Mouse (Mus musculus) midbrain, postnatal 0 days (tissue): ENCODE results near the gene Cish. TPM values are rescaled to one million over a fixed set of nuclear protein-coding genes. Genes with fewer than 3 reads are reported as not detected.

ENCODE experiments used
- ATAC-seq: fragments of 200-750 bp; cut with Nextera tagmentation; 2 replicates; pipeline ENCODE4 v1.8.0; 2017; ENCODE audit warnings: moderate number of reproducible peaks, mild to moderate bottlenecking, moderate TSS enrichment, moderate library complexity; ENCODE audit not compliant: low FRiP score
- DNase-seq: peaks from one replicate; pipeline ENCODE4 v3.0.0-alpha.2; 2015; ENCODE audit warnings: low spot score
- H3K27ac ChIP-seq: fragments of 300-500 bp; sonication (generic); 2 replicates; pipeline ENCODE4 v1.5.1; 2014; ENCODE audit warnings: low read depth, mild to moderate bottlenecking, low read length, mixed read lengths
- H3K27me3 ChIP-seq: fragments of 300-500 bp; sonication (generic); 2 replicates; pipeline ENCODE4 v1.6.1; 2014; ENCODE audit warnings: low read length, control low read depth, mixed read lengths; ENCODE audit not compliant: insufficient read depth
- H3K36me3 ChIP-seq: fragments of 300-500 bp; sonication (generic); 2 replicates; pipeline ENCODE4 v1.6.1; 2014; ENCODE audit warnings: low read length, control low read depth, mixed read lengths; ENCODE audit not compliant: insufficient read depth
- H3K4me1 ChIP-seq: fragments of 300-500 bp; sonication (generic); 2 replicates; pipeline ENCODE4 v1.6.1; 2014; ENCODE audit warnings: mild to moderate bottlenecking, control low read depth, antibody characterized with exemption, low read length, mixed read lengths; ENCODE audit not compliant: insufficient read depth
- H3K4me2 ChIP-seq: fragments of 300-500 bp; sonication (generic); 2 replicates; pipeline ENCODE4 v1.6.1; 2014; ENCODE audit warnings: low read depth, mild to moderate bottlenecking, low read length, mixed read lengths; ENCODE audit not compliant: poor library complexity, severe bottlenecking
- H3K4me3 ChIP-seq: fragments of 300-500 bp; sonication (generic); 2 replicates; pipeline ENCODE4 v1.5.1; 2014; ENCODE audit warnings: low read depth, mild to moderate bottlenecking, low read length, moderate library complexity
- H3K9ac ChIP-seq: fragments of 300-500 bp; sonication (generic); replicated peaks from 2 replicates; pipeline ENCODE4 v1.6.1; 2014; ENCODE audit warnings: mild to moderate bottlenecking, low read length, moderate library complexity, mixed read lengths; ENCODE audit not compliant: poor library complexity, severe bottlenecking
- H3K9me3 ChIP-seq: fragments of 300-500 bp; sonication (generic); 2 replicates; pipeline ENCODE4 v1.6.1; 2016; ENCODE audit warnings: low read length, control low read depth
- CTCF ChIP-seq: IDR thresholded peaks from 2 replicates; pipeline ENCODE4 v1.5.1; 2016; ENCODE audit warnings: antibody characterized with exemption, mild to moderate bottlenecking
- WGBS: fragments of 180-500 bp; shearing (Covaris S2); extraction: QIAGEN DNeasy Blood & Tissue Kit; methylation state at CpG from one replicate; pipeline ENCODE4 v1.1.7; 2014; 5-methylcytosine and 5-hydroxymethylcytosine counted together
- polyA plus RNA-seq: library from polyadenylated mRNA; unstranded; fragments of >200 nt; fragmentation: Nextera tagmentation; extraction: Ambion mirVana; gene quantifications from 2 replicates; pipeline ENCODE4 v1.2.1, GENCODE M21; 2015
- total RNA-seq: library from RNA; depleted of rRNA; stranded (reverse); fragments of >200 nt; gene quantifications from 2 replicates; pipeline ENCODE4 v1.2.3, GENCODE M21; 2014; rRNA removed

Gene Cish
- total RNA-seq (2.4 and 6.0 TPM in 2 replicates), polyA plus RNA-seq (6.5 and 6.7 TPM in 2 replicates)

GRCm38 (mm10) chr9:107296016-107296040, at the start of gene Cish:
Gene Cish, plus strand, starts transcription at chr9:107296026.
- no peak within 1 kb of the TSS for H3K27ac ChIP-seq
- no peak for TF ChIP-seq CTCF
- no peaks in the 10 kb centered on the region for H3K9me3 ChIP-seq
- DNase-seq (no peak), ATAC-seq (no peak)
- H3K9ac ChIP-seq = peak within 1 kb of the TSS; percentile 56
- peak within 1 kb of the TSS; percentile 88 for H3K4me2 ChIP-seq
- H3K4me3 ChIP-seq = peak within 1 kb of the TSS; percentile 70
- H3K36me3 ChIP-seq = peaks cover 7% of the 10 kb centered on the region
- peaks cover 4% of the 10 kb centered on the region for H3K4me1 ChIP-seq
- H3K27me3 ChIP-seq = 0 out of 2 replicates have a peak, but pooled peaks cover 10% of the 10 kb centered on the region

- TF ChIP-seq CTCF = peak; percentile 55
- H3K9me3 ChIP-seq = no peaks in the 10 kb centered on the region
- H3K9ac ChIP-seq = no peak overlapping the region
- ATAC-seq = no peak
- no peak for DNase-seq
- H3K27ac ChIP-seq = no peak overlapping the region
- no peaks in the 10 kb centered on the region for H3K4me1 ChIP-seq
- H3K36me3 ChIP-seq = no peaks in the 10 kb centered on the region
- no peak overlapping the region for H3K4me2 ChIP-seq
- no peaks in the 10 kb centered on the region for H3K27me3 ChIP-seq
- H3K4me3 ChIP-seq = no peak overlapping the region
- 69% methylated on average over 4 of the region's 4 CpGs for WGBS
Measured at GRCm38 (mm10) chr9:107246170-107246569, 49.7 kb upstream of the Cish start.

- DNase-seq (peak; percentile 55), ATAC-seq (no peak)
- WGBS = 73% methylated on average over 6 of the region's 6 CpGs
- Histone ChIP-seq H3K4me1 (peaks cover 2% of the 10 kb centered on the region; the same call in 1 of the 2 replicates), H3K36me3 (no peaks in the 10 kb centered on the region), H3K4me3 (no peak overlapping the region), H3K9me3 (no peaks in the 10 kb centered on the region), H3K27ac (no peak overlapping the region), H3K4me2 (no peak overlapping the region), H3K9ac (no peak overlapping the region), H3K27me3 (no peaks in the 10 kb centered on the region)
- TF ChIP-seq CTCF = no peak
Measured at GRCm38 (mm10) chr9:107249154-107249553, 46.7 kb upstream of the Cish start.

GRCm38 (mm10) chr9:107250416-107251337, 45.1 kb upstream of the Cish start:
- Histone ChIP-seq H3K4me3 (no peak overlapping the region), H3K27ac (no peak overlapping the region), H3K27me3 (no peaks in the 10 kb centered on the region), H3K4me2 (no peak overlapping the region), H3K9ac (no peak overlapping the region), H3K36me3 (no peaks in the 10 kb centered on the region), H3K4me1 (peaks cover 11% of the 10 kb centered on the region; the same call in 1 of the 2 replicates), H3K9me3 (no peaks in the 10 kb centered on the region)
- DNase-seq (no peak), ATAC-seq (no peak)
- no peak for TF ChIP-seq CTCF
- WGBS = 83% methylated on average over 14 of the region's 14 CpGs

- no peak overlapping the region for H3K4me3 ChIP-seq
- no peak for TF ChIP-seq CTCF
- H3K4me1 ChIP-seq = peaks cover 13% of the 10 kb centered on the region; the same call in 1 of the 2 replicates
- DNase-seq (peak; percentile 80), ATAC-seq (peak; percentile 71; the same call in 1 of the 2 replicates)
- no peak overlapping the region for H3K4me2 ChIP-seq
- WGBS = 12% methylated on average over 5 of the region's 5 CpGs
- no peaks in the 10 kb centered on the region for H3K27me3 ChIP-seq
- H3K9me3 ChIP-seq = no peaks in the 10 kb centered on the region
- peak overlapping the region; percentile 65 for H3K27ac ChIP-seq
- no peaks in the 10 kb centered on the region for H3K36me3 ChIP-seq
- no peak overlapping the region for H3K9ac ChIP-seq
Measured at GRCm38 (mm10) chr9:107252164-107252563, 43.7 kb upstream of the Cish start.

GRCm38 (mm10) chr9:107254476-107254875, 41.4 kb upstream of the Cish start:
- Histone ChIP-seq H3K9me3 (no peaks in the 10 kb centered on the region), H3K4me1 (peaks cover 13% of the 10 kb centered on the region; the same call in 1 of the 2 replicates), H3K36me3 (no peaks in the 10 kb centered on the region), H3K27ac (peak overlapping the region; percentile 55; the same call in 1 of the 2 replicates), H3K9ac (no peak overlapping the region), H3K27me3 (no peaks in the 10 kb centered on the region), H3K4me3 (no peak overlapping the region), H3K4me2 (peak overlapping the region; percentile 21; the same call in 1 of the 2 replicates)
- ATAC-seq = peak; percentile 78
- no peak for TF ChIP-seq CTCF
- DNase-seq = peak; percentile 83
- 54% methylated on average over 12 of the region's 12 CpGs for WGBS
